Mouse (Mus musculus) hindbrain, embryonic 14.5 days (tissue): ENCODE results near the gene Tnnt3. TPM values are rescaled to one million over a fixed set of nuclear protein-coding genes. Genes with fewer than 3 reads are reported as not detected.

Experiments used
- ATAC-seq: fragments of 200-750 bp; cut with Nextera tagmentation; 2 replicates; pipeline ENCODE4 v1.8.0; 2017; ENCODE audit warnings: moderate number of reproducible peaks, mild to moderate bottlenecking, moderate TSS enrichment, moderate library complexity; ENCODE audit not compliant: low FRiP score
- DNase-seq: peaks from one replicate; pipeline ENCODE4 v3.0.0-alpha.2; 2015; ENCODE audit warnings: low spot score
- H3K27ac ChIP-seq: fragments of 300-500 bp; sonication (generic); 2 replicates; pipeline ENCODE4 v1.5.1; 2014; ENCODE audit warnings: mild to moderate bottlenecking, moderate library complexity
- H3K27me3 ChIP-seq: fragments of 300-500 bp; sonication (generic); 2 replicates; pipeline ENCODE4 v1.6.1; 2014; ENCODE audit warnings: mild to moderate bottlenecking, low read length, mixed read lengths; ENCODE audit not compliant: control insufficient read depth, insufficient read depth
- H3K36me3 ChIP-seq: fragments of 300-500 bp; sonication (generic); replicated peaks from 2 replicates; pipeline ENCODE4 v1.6.1; 2014; ENCODE audit not compliant: control insufficient read depth, insufficient read depth
- H3K4me1 ChIP-seq: fragments of 300-500 bp; sonication (generic); replicated peaks from 2 replicates; pipeline ENCODE4 v1.6.1; 2014; ENCODE audit warnings: antibody characterized with exemption, low read length, mixed read lengths; ENCODE audit not compliant: control insufficient read depth, insufficient read depth
- H3K4me2 ChIP-seq: fragments of 300-500 bp; sonication (generic); replicated peaks from 2 replicates; pipeline ENCODE4 v1.6.1; 2014; ENCODE audit warnings: mild to moderate bottlenecking, moderate library complexity
- H3K4me3 ChIP-seq: fragments of 300-500 bp; sonication (generic); replicated peaks from 2 replicates; pipeline ENCODE4 v1.5.1; 2014; ENCODE audit warnings: mild to moderate bottlenecking, low read length
- H3K9ac ChIP-seq: fragments of 300-500 bp; sonication (generic); 2 replicates; pipeline ENCODE4 v1.6.1; 2014
- H3K9me3 ChIP-seq: fragments of 300-500 bp; sonication (generic); 2 replicates; pipeline ENCODE4 v1.6.1; 2016; ENCODE audit warnings: low read length; ENCODE audit not compliant: control insufficient read depth
- whole genome bisulfite sequencing: fragments of 180-500 bp; shearing (Covaris S2); extraction: QIAGEN DNeasy Blood & Tissue Kit; methylation state at CpG from one replicate; pipeline ENCODE4 v1.1.7; 2014; 5-methylcytosine and 5-hydroxymethylcytosine counted together
- polyA plus RNA-seq: library from polyadenylated mRNA; unstranded; fragments of >200 nt; fragmentation: Nextera tagmentation; extraction: Ambion mirVana; gene quantifications from 2 replicates; pipeline ENCODE4 v1.2.1, GENCODE M21; 2014

The Tnnt3 gene
- 1.2 and 1.6 TPM in 2 replicates for polyA plus RNA-seq

DNA sequence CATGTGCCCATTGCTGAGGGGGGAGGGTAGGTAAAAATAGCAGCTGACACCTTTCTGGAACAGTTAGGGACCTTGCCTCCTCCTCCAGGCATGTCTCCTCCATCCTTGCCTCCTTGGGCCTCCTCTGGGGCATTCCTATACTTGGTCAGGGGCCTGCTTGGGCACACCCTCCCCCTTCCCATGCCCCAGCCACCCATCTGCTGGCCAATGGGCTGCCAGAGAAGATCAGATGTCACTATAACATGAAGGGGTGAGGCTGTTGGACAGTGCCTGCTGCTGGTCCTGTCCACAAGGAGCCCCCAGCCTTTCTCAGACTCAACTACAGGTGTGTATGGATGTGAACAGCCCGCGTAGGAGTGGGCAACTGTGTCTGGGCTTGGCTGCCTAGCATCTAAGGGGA, at the start of gene Tnnt3:
Gene Tnnt3, plus strand, starts transcription at position 262 of the 400 bp plus-strand sequence.
- WGBS: 86% methylated on average over 2 of the region's 2 CpGs
- H3K27me3 ChIP-seq: no peaks in the 10 kb centered on the region
- ATAC-seq (no peak), DNase-seq (no peak)
- no peak within 1 kb of the TSS for H3K4me2 ChIP-seq
- H3K36me3 ChIP-seq: no peaks in the 10 kb centered on the region
- no peak within 1 kb of the TSS for H3K9ac ChIP-seq
- no peak within 1 kb of the TSS for H3K27ac ChIP-seq
- no peak within 1 kb of the TSS for H3K4me3 ChIP-seq
- no peaks in the 10 kb centered on the region for H3K9me3 ChIP-seq
- H3K4me1 ChIP-seq: no peaks in the 10 kb centered on the region

DNA sequence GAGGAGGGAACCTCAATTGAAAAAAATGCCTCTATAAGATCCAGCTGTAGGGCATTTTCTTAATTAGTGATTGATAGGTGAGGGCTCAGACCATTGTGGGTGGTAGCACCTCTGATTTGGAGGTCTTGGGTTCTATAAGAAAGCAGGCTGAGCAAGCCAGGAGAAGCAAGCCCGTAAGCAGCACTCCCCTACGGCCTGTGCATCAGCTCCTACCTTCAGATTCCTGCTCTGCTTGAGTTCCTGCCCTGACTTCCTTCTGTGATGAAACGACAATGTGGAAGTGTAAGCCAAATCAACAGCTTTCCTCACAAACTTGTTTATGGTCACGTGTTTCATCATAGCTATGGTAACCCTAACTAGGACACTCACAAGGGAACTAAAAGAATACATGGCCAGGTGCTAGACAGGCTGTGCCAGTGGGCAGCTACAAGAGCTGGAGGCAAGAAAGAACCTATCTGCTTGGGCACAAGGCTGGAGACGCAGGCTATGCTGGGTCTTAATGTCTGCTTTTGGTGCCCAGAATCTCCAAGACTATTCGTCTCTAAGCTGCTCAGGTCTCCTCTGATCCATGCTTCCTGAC, 49.5 kb upstream of the Tnnt3 start:
- no peaks in the 10 kb centered on the region for H3K36me3 ChIP-seq
- WGBS: 72% methylated on average over 6 of the region's 6 CpGs
- no peaks in the 10 kb centered on the region for H3K9me3 ChIP-seq
- H3K4me3 ChIP-seq: no peak overlapping the region
- H3K27ac ChIP-seq: no peak overlapping the region
- DNase-seq (no peak), ATAC-seq (no peak)
- H3K4me2 ChIP-seq: no peak overlapping the region
- H3K4me1 ChIP-seq: no peaks in the 10 kb centered on the region
- H3K9ac ChIP-seq: no peak overlapping the region
- no peaks in the 10 kb centered on the region for H3K27me3 ChIP-seq

DNA sequence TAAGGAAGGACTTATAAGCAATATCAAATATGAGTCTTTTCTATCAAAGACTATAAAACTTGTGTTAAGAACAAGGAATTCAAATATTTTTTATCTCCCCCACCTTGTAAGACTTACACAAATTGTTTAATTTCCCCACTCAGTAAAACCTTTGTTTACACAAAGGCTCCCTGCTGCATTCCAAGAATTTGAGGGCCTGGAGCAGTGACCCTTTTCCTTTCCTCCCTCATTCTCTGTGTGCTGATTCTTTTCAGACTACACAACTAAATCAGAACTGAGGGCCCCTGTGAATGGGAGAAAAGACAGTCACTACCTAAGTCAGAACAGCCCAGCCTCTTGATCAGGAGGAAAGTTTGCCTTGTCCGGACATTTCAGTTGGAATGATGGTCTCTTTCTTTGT, 43.9 kb upstream of the Tnnt3 start:
- no peaks in the 10 kb centered on the region for H3K27me3 ChIP-seq
- no peak overlapping the region for H3K9ac ChIP-seq
- DNase-seq (no peak), ATAC-seq (no peak)
- WGBS: 16% methylated on average over 1 of the region's 1 CpGs
- no peak overlapping the region for H3K4me3 ChIP-seq
- no peaks in the 10 kb centered on the region; the same call in 1 of the 2 replicates for H3K4me1 ChIP-seq
- no peak overlapping the region for H3K27ac ChIP-seq
- H3K9me3 ChIP-seq: no peaks in the 10 kb centered on the region
- no peaks in the 10 kb centered on the region for H3K36me3 ChIP-seq
- H3K4me2 ChIP-seq: no peak overlapping the region

DNA sequence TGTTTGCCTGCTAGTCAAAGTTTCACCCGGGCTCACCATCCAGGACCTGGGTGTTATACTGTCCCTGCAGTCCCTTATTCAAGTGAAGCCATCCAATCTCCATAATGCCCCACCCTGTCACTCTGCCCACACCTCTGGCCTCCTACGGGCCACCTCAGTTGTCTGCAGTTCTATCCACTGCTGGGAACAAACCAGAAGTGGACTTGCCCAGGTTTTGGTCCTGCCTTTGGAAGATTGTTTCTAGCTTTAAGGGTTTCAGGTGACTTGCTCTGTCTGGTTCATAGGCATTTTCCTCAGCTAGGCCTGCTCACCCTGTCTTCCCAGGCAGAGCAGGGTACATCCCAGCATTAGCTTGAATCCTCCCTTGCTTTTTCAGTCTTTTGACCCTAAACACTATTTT, 43.4 kb upstream of the Tnnt3 start:
- Histone ChIP-seq H3K9me3 (no peaks in the 10 kb centered on the region), H3K27me3 (no peaks in the 10 kb centered on the region), H3K4me1 (no peaks in the 10 kb centered on the region; the same call in 1 of the 2 replicates), H3K36me3 (no peaks in the 10 kb centered on the region), H3K4me3 (no peak overlapping the region), H3K27ac (no peak overlapping the region), H3K4me2 (no peak overlapping the region), H3K9ac (no peak overlapping the region)
- ATAC-seq (no peak), DNase-seq (no peak)
- WGBS: 58% methylated on average over 2 of the region's 2 CpGs

DNA sequence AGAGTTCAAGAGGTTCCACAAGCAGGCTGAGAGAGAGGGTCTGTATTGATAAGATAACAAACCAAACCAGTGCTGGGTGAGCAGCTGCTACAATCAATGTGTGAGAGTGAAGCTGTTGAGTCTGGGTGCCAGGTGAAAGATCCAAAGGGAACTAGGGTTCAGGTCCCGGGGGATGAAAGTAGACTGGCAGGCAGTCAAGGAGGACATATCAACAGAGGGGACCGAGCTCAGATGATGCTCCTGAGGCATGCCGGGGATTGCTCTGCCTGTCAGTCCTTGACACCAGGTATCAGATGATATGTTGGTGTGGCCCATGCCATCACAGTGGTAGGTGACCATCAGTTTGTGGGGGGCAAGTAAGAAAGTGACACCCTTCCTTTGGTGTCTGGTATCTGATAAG, 41.8 kb upstream of the Tnnt3 start:
- no peaks in the 10 kb centered on the region for H3K9me3 ChIP-seq
- H3K36me3 ChIP-seq: no peaks in the 10 kb centered on the region
- DNase-seq (no peak), ATAC-seq (no peak)
- no peaks in the 10 kb centered on the region for H3K27me3 ChIP-seq
- H3K4me1 ChIP-seq: no peaks in the 10 kb centered on the region; the same call in 1 of the 2 replicates
- no peak overlapping the region for H3K9ac ChIP-seq
- H3K4me3 ChIP-seq: no peak overlapping the region
- WGBS: 62% methylated on average over 3 of the region's 3 CpGs
- H3K4me2 ChIP-seq: no peak overlapping the region
- H3K27ac ChIP-seq: peak overlapping the region; percentile 38

DNA sequence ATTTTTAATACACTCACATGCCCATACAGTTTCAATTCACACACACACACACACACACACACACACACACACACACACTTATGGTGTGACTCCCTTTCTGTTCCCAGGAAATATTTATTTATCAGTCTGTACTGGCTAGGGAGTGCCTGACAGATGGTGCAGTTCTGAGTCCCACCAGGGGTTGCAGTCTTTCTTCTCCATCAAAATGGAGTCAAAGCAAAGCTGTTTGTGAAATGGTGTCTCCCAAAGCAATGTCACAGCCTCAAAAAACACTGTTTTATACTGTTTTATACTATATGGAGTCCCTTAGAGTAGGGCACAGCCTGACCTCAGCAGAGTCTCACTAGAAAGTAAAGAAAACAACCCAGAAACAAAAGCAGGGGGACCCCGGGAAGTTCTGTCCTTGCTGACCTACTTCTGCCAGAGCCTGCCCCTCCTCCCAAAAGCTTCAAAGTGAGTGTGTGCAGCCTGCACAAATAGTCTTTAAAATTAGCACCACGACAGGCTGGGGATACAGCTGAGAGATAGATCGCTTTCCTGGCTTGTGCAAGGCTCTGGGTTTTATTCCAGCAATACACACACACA, 41.3 kb upstream of the Tnnt3 start:
- H3K9ac ChIP-seq: no peak overlapping the region
- no peak overlapping the region for H3K4me3 ChIP-seq
- no peaks in the 10 kb centered on the region for H3K27me3 ChIP-seq
- H3K4me2 ChIP-seq: no peak overlapping the region
- peak; percentile 59 for DNase-seq
- ATAC-seq: peak; percentile 59; the same call in 1 of the 2 replicates
- no peaks in the 10 kb centered on the region; the same call in 1 of the 2 replicates for H3K4me1 ChIP-seq
- peak overlapping the region; percentile 38 for H3K27ac ChIP-seq
- 23% methylated on average over 3 of the region's 3 CpGs for WGBS
- no peaks in the 10 kb centered on the region for H3K36me3 ChIP-seq
- H3K9me3 ChIP-seq: no peaks in the 10 kb centered on the region

DNA sequence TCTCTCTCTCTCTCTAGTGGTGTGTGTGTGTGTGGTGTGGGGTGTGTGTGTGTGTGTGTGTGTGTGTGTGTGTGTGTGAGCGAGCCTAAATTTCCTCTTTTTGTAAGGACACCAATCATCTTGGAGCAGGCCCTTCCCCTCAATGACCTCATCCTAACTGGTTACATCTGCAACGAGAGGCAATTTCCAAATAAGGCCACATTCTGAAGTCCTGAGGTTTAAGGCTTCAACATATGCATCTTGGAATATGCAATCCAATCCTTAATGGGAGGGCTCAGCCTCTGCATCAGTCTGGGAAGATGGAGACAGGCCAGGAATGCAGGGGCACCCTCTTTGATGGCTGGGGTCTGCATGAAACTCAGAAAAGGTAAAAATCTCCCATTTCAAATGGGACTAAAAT, 40.6 kb upstream of the Tnnt3 start:
- Histone ChIP-seq H3K36me3 (no peaks in the 10 kb centered on the region), H3K4me2 (no peak overlapping the region), H3K4me3 (no peak overlapping the region), H3K9me3 (no peaks in the 10 kb centered on the region), H3K27ac (peak overlapping the region; percentile 38; the same call in 1 of the 2 replicates), H3K9ac (no peak overlapping the region), H3K4me1 (no peaks in the 10 kb centered on the region; the same call in 1 of the 2 replicates), H3K27me3 (no peaks in the 10 kb centered on the region)
- DNase-seq: no peak
- 62% methylated on average over 2 of the region's 2 CpGs for WGBS
- no peak for ATAC-seq

DNA sequence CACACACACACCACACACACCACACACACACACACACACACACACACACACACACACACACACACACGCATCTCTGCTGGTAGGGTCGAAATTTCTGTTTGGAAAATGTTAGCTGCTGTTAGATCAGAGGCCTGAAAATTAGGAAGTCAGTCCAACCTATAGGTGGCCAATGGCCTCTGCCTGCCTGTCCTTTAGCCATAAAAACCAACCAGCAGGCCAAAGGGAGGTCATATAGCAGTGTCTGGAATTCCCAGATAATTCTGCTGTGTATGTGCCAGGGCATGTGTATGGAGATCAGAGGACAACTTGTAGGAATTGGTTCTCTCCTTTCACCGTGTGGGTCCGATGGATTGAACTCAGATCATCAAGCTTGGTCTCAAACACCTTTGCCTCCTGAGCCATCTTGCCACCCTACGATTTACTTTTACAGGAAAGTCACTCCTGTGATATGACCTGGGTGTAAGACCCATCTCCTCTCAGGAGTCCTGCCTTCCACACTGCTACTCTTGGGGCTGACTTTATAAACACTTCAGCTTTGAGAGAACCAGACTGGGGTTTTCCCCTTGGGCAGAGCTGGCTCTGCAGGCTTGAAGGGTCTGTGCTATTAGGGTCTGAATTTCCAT, 39.8 kb upstream of the Tnnt3 start:
- no peak overlapping the region for H3K27ac ChIP-seq
- H3K36me3 ChIP-seq: no peaks in the 10 kb centered on the region
- H3K27me3 ChIP-seq: no peaks in the 10 kb centered on the region
- no peak overlapping the region for H3K4me3 ChIP-seq
- no peak overlapping the region for H3K4me2 ChIP-seq
- ATAC-seq (no peak), DNase-seq (no peak)
- no peaks in the 10 kb centered on the region; the same call in 1 of the 2 replicates for H3K4me1 ChIP-seq
- WGBS: 94% methylated on average over 5 of the region's 5 CpGs
- no peak overlapping the region for H3K9ac ChIP-seq
- H3K9me3 ChIP-seq: no peaks in the 10 kb centered on the region

DNA sequence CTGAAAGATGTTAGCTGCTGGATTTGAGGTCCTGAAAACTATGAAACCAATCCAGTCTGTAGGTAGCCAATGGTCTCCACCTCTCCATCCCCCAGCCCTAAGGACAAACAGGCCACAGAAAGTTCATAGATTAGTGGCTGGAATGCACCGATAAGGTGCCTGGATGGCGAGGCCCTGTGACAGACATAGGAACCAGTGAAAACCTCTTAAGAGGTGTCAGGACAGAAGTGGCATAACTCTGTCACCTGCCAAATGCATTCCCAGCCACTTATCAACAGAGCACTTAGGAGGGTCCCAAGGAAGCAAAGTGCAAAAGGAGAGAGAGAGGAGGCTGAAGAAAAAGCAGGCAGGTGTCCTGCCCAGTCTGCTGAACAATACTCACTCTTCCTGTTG, 39.3 kb upstream of the Tnnt3 start:
- WGBS: 92% methylated on average over 2 of the region's 2 CpGs
- Histone ChIP-seq H3K9me3 (no peaks in the 10 kb centered on the region), H3K36me3 (no peaks in the 10 kb centered on the region), H3K27me3 (no peaks in the 10 kb centered on the region), H3K27ac (no peak overlapping the region), H3K9ac (no peak overlapping the region), H3K4me2 (no peak overlapping the region), H3K4me3 (no peak overlapping the region), H3K4me1 (no peaks in the 10 kb centered on the region; the same call in 1 of the 2 replicates)
- ATAC-seq: no peak
- no peak for DNase-seq
